Mouse (Mus musculus) lung, postnatal 0 days (tissue): Measurements from ENCODE around the gene Vmn2r56.

Experiments
- CTCF ChIP-seq: IDR thresholded peaks from 2 replicates; pipeline ENCODE4 v1.5.1; 2016; ENCODE audit warnings: antibody characterized with exemption, mild to moderate bottlenecking
- EP300 ChIP-seq: IDR thresholded peaks from 2 replicates; pipeline ENCODE4 v1.6.1; 2016; ENCODE audit warnings: antibody characterized with exemption, mild to moderate bottlenecking, control low read depth

DNA sequence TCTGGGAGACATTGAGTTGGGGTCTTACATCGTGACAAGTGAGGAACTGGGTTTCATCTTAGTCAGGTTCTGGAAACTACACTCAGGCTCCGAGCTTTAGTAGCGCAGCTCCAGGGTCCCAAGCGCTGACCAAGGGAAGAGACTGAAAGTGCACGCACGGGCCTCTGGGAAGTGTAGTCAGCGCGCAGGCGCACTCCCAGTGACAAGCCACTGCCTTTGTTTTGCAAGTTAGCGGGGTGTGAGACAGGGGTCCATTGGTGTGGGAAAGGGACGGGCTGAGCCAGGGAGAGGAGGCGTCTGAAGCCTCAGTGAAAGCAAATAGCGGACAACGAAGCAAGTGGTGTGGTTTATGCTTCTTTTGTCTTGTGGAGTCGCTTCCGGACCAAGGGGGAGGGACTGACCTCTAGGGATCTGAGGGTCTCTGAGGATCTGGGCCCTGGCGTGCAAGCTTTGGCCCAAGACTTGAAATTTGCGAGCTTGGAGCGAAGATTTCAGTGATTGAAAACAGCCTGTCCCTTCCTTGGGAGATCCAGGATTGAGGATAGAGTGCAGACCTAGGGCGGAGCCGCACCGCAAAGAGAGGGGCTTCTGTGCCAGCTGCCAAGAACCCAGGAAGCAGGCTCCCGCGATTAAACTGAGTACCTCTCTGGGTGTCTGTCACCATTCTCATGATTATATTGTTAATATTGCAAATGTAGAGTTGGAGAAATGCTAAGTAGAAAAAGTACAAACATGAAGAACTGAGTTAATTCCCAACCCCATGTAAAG is 14.8 kb upstream of the Vmn2r56 start:
- TF ChIP-seq CTCF (no peak), EP300 (no peak)
